Mouse (Mus musculus) liver, embryonic 15.5 days (tissue): ENCODE measurements at regions not wholly inside any gene's neighbourhood (a gene's known extent, or its start where the extent isn't known, plus 50 kb on each side); places are given as distances from the start of the nearest gene placed in this dataset.

ENCODE experiments used
- ATAC-seq: fragments of 200-750 bp; cut with Nextera tagmentation; 2 replicates; pipeline ENCODE4 v1.8.0; 2017; ENCODE audit warnings: moderate number of reproducible peaks, mild to moderate bottlenecking, moderate library complexity; ENCODE audit not compliant: insufficient read depth
- H3K27ac ChIP-seq: fragments of 300-500 bp; sonication (generic); replicated peaks from 2 replicates; pipeline ENCODE4 v1.5.1; 2015; ENCODE audit warnings: mild to moderate bottlenecking, inconsistent platforms
- H3K27me3 ChIP-seq: fragments of 300-500 bp; sonication (generic); 2 replicates; pipeline ENCODE4 v1.6.1; 2015; ENCODE audit warnings: mild to moderate bottlenecking, inconsistent platforms
- H3K36me3 ChIP-seq: fragments of 300-500 bp; sonication (generic); replicated peaks from 2 replicates; pipeline ENCODE4 v1.6.1; 2015; ENCODE audit warnings: moderate library complexity, mild to moderate bottlenecking, inconsistent platforms
- H3K4me1 ChIP-seq: fragments of 300-500 bp; sonication (generic); replicated peaks from 2 replicates; pipeline ENCODE4 v1.6.1; 2015; ENCODE audit warnings: inconsistent platforms
- H3K4me2 ChIP-seq: fragments of 300-500 bp; sonication (generic); 2 replicates; pipeline ENCODE4 v1.6.1; 2015; ENCODE audit warnings: moderate library complexity, mild to moderate bottlenecking, inconsistent platforms
- H3K4me3 ChIP-seq: fragments of 300-500 bp; sonication (generic); replicated peaks from 2 replicates; pipeline ENCODE4 v1.5.1; 2015; ENCODE audit warnings: mild to moderate bottlenecking, inconsistent platforms
- H3K9ac ChIP-seq: fragments of 300-500 bp; sonication (generic); 2 replicates; pipeline ENCODE4 v1.6.1; 2015; ENCODE audit warnings: moderate library complexity, mild to moderate bottlenecking, inconsistent platforms
- H3K9me3 ChIP-seq: fragments of 300-500 bp; sonication (generic); replicated peaks from 2 replicates; pipeline ENCODE4 v1.6.1; 2016; ENCODE audit warnings: inconsistent platforms
- WGBS: fragments of 180-500 bp; shearing (Covaris S2); methylation state at CpG from one replicate; pipeline ENCODE4 v1.1.7; 2015; ENCODE audit warnings: mixed read lengths; ENCODE audit not compliant: insufficient replicate concordance; 5-methylcytosine and 5-hydroxymethylcytosine counted together

GRCm38 (mm10) chr8:103950460-103950859, 151.0 kb upstream of the Cdh5 start:
- H3K36me3 ChIP-seq, result no peaks in the 10 kb centered on the region
- H3K4me2 ChIP-seq, result no peak overlapping the region
- no peak overlapping the region for H3K27ac ChIP-seq
- H3K27me3 ChIP-seq, result no peaks in the 10 kb centered on the region
- no peak overlapping the region for H3K9ac ChIP-seq
- no peaks in the 10 kb centered on the region for H3K4me1 ChIP-seq
- 53% methylated on average over 4 of the region's 4 CpGs for WGBS
- no peaks in the 10 kb centered on the region for H3K9me3 ChIP-seq
- no peak overlapping the region for H3K4me3 ChIP-seq
- ATAC-seq, result no peak

GRCm38 (mm10) chr8:103953586-103953985, 147.8 kb upstream of the Cdh5 start:
- WGBS, result 59% methylated on average over 2 of the region's 2 CpGs
- Histone ChIP-seq H3K27me3 (no peaks in the 10 kb centered on the region), H3K4me1 (no peaks in the 10 kb centered on the region), H3K27ac (no peak overlapping the region), H3K4me3 (no peak overlapping the region), H3K9me3 (no peaks in the 10 kb centered on the region), H3K9ac (no peak overlapping the region), H3K36me3 (no peaks in the 10 kb centered on the region), H3K4me2 (no peak overlapping the region)
- ATAC-seq, result no peak

GRCm38 (mm10) chr8:103955568-103956260, 145.7 kb upstream of the Cdh5 start:
- Histone ChIP-seq H3K9ac (no peak overlapping the region), H3K9me3 (no peaks in the 10 kb centered on the region), H3K27ac (no peak overlapping the region), H3K4me2 (no peak overlapping the region), H3K4me1 (no peaks in the 10 kb centered on the region), H3K36me3 (no peaks in the 10 kb centered on the region), H3K27me3 (no peaks in the 10 kb centered on the region), H3K4me3 (no peak overlapping the region)
- 59% methylated on average over 4 of the region's 4 CpGs for WGBS
- ATAC-seq, result no peak

- ATAC-seq, result no peak
- no peak overlapping the region for H3K4me2 ChIP-seq
- no peak overlapping the region for H3K27ac ChIP-seq
- H3K9me3 ChIP-seq, result no peaks in the 10 kb centered on the region
- 45% methylated on average over 7 of the region's 7 CpGs for WGBS
- H3K4me1 ChIP-seq, result no peaks in the 10 kb centered on the region
- no peak overlapping the region for H3K9ac ChIP-seq
- no peaks in the 10 kb centered on the region for H3K36me3 ChIP-seq
- H3K4me3 ChIP-seq, result no peak overlapping the region
- H3K27me3 ChIP-seq, result no peaks in the 10 kb centered on the region
Measured at GRCm38 (mm10) chr8:103964293-103964918, 137.0 kb upstream of the Cdh5 start.

- no peak overlapping the region for H3K4me3 ChIP-seq
- no peak overlapping the region for H3K4me2 ChIP-seq
- H3K9me3 ChIP-seq, result no peaks in the 10 kb centered on the region
- WGBS, result 55% methylated on average over 5 of the region's 5 CpGs
- H3K27me3 ChIP-seq, result no peaks in the 10 kb centered on the region
- no peak overlapping the region for H3K27ac ChIP-seq
- no peaks in the 10 kb centered on the region for H3K4me1 ChIP-seq
- H3K9ac ChIP-seq, result no peak overlapping the region
- no peak for ATAC-seq
- H3K36me3 ChIP-seq, result no peaks in the 10 kb centered on the region
Measured at GRCm38 (mm10) chr8:103969929-103970328, 131.5 kb upstream of the Cdh5 start.

GRCm38 (mm10) chr8:103970511-103970910, 130.9 kb upstream of the Cdh5 start:
- H3K4me1 ChIP-seq, result no peaks in the 10 kb centered on the region
- no peak overlapping the region for H3K4me2 ChIP-seq
- no peaks in the 10 kb centered on the region for H3K9me3 ChIP-seq
- no peak overlapping the region for H3K4me3 ChIP-seq
- no peak overlapping the region for H3K9ac ChIP-seq
- H3K36me3 ChIP-seq, result no peaks in the 10 kb centered on the region
- no peaks in the 10 kb centered on the region for H3K27me3 ChIP-seq
- 63% methylated on average over 3 of the region's 3 CpGs for WGBS
- H3K27ac ChIP-seq, result no peak overlapping the region
- ATAC-seq, result no peak

- ATAC-seq, result no peak
- H3K4me3 ChIP-seq, result no peak overlapping the region
- H3K36me3 ChIP-seq, result no peaks in the 10 kb centered on the region
- no peak overlapping the region for H3K9ac ChIP-seq
- H3K9me3 ChIP-seq, result no peaks in the 10 kb centered on the region
- H3K4me2 ChIP-seq, result no peak overlapping the region
- no peaks in the 10 kb centered on the region for H3K4me1 ChIP-seq
- WGBS, result 79% methylated on average over 4 of the region's 4 CpGs
- H3K27me3 ChIP-seq, result no peaks in the 10 kb centered on the region
- H3K27ac ChIP-seq, result no peak overlapping the region
Measured at GRCm38 (mm10) chr8:103970966-103971365, 130.5 kb upstream of the Cdh5 start.

GRCm38 (mm10) chr8:103976488-103976887, 124.9 kb upstream of the Cdh5 start:
- no peak overlapping the region for H3K4me2 ChIP-seq
- no peaks in the 10 kb centered on the region for H3K36me3 ChIP-seq
- no peak overlapping the region for H3K27ac ChIP-seq
- H3K9ac ChIP-seq, result no peak overlapping the region
- no peaks in the 10 kb centered on the region for H3K9me3 ChIP-seq
- no peaks in the 10 kb centered on the region for H3K4me1 ChIP-seq
- no peak for ATAC-seq
- H3K27me3 ChIP-seq, result no peaks in the 10 kb centered on the region
- H3K4me3 ChIP-seq, result no peak overlapping the region
- 55% methylated on average over 6 of the region's 6 CpGs for WGBS

GRCm38 (mm10) chr8:103978948-103979347, 122.5 kb upstream of the Cdh5 start:
- no peak overlapping the region for H3K4me3 ChIP-seq
- H3K4me2 ChIP-seq, result no peak overlapping the region
- ATAC-seq, result no peak
- no peak overlapping the region for H3K9ac ChIP-seq
- no peaks in the 10 kb centered on the region for H3K4me1 ChIP-seq
- no peaks in the 10 kb centered on the region for H3K9me3 ChIP-seq
- H3K27me3 ChIP-seq, result no peaks in the 10 kb centered on the region
- H3K27ac ChIP-seq, result no peak overlapping the region
- WGBS, result 26% methylated on average over 5 of the region's 5 CpGs
- H3K36me3 ChIP-seq, result no peaks in the 10 kb centered on the region

GRCm38 (mm10) chr8:103983860-103984594, 117.4 kb upstream of the Cdh5 start:
- 58% methylated on average over 11 of the region's 11 CpGs for WGBS
- Histone ChIP-seq H3K4me3 (no peak overlapping the region), H3K36me3 (no peaks in the 10 kb centered on the region), H3K4me2 (no peak overlapping the region), H3K9ac (no peak overlapping the region), H3K9me3 (no peaks in the 10 kb centered on the region), H3K4me1 (no peaks in the 10 kb centered on the region), H3K27ac (no peak overlapping the region), H3K27me3 (no peaks in the 10 kb centered on the region)
- ATAC-seq, result no peak

- no peak overlapping the region for H3K27ac ChIP-seq
- no peaks in the 10 kb centered on the region for H3K27me3 ChIP-seq
- no peaks in the 10 kb centered on the region for H3K4me1 ChIP-seq
- no peak overlapping the region for H3K9ac ChIP-seq
- no peaks in the 10 kb centered on the region for H3K9me3 ChIP-seq
- ATAC-seq, result no peak
- 66% methylated on average over 2 of the region's 2 CpGs for WGBS
- H3K4me3 ChIP-seq, result no peak overlapping the region
- H3K4me2 ChIP-seq, result no peak overlapping the region
- no peaks in the 10 kb centered on the region for H3K36me3 ChIP-seq
Measured at GRCm38 (mm10) chr8:103985640-103986039, 115.8 kb upstream of the Cdh5 start.
